Mouse (Mus musculus) neural tube, embryonic 15.5 days (tissue): ENCODE data around the gene Fsd1. TPM values are rescaled to one million over a fixed set of nuclear protein-coding genes. Genes with fewer than 3 reads are reported as not detected.

ENCODE experiments used
- ATAC-seq: fragments of 200-750 bp; cut with Nextera tagmentation; 2 replicates; pipeline ENCODE4 v1.8.0; 2017; ENCODE audit warnings: mild to moderate bottlenecking, moderate TSS enrichment, moderate library complexity; ENCODE audit not compliant: low FRiP score
- H3K27ac ChIP-seq: fragments of 300-500 bp; sonication (generic); replicated peaks from 2 replicates; pipeline ENCODE4 v1.5.1; 2015; ENCODE audit warnings: mild to moderate bottlenecking, inconsistent platforms
- H3K27me3 ChIP-seq: fragments of 300-500 bp; sonication (generic); replicated peaks from 2 replicates; pipeline ENCODE4 v1.6.1; 2015; ENCODE audit warnings: inconsistent platforms
- H3K36me3 ChIP-seq: fragments of 300-500 bp; sonication (generic); 2 replicates; pipeline ENCODE4 v1.6.1; 2015; ENCODE audit warnings: inconsistent platforms
- H3K4me1 ChIP-seq: fragments of 300-500 bp; sonication (generic); 2 replicates; pipeline ENCODE4 v1.6.1; 2015; ENCODE audit warnings: inconsistent platforms
- H3K4me2 ChIP-seq: fragments of 300-500 bp; sonication (generic); 2 replicates; pipeline ENCODE4 v1.6.1; 2015; ENCODE audit warnings: inconsistent platforms, mild to moderate bottlenecking, moderate library complexity
- H3K4me3 ChIP-seq: fragments of 300-500 bp; sonication (generic); replicated peaks from 2 replicates; pipeline ENCODE4 v1.5.1; 2015; ENCODE audit warnings: mild to moderate bottlenecking, inconsistent platforms
- H3K9ac ChIP-seq: fragments of 300-500 bp; sonication (generic); replicated peaks from 2 replicates; pipeline ENCODE4 v1.6.1; 2015; ENCODE audit warnings: mild to moderate bottlenecking, inconsistent platforms
- H3K9me3 ChIP-seq: fragments of 300-500 bp; sonication (generic); replicated peaks from 2 replicates; pipeline ENCODE4 v1.6.1; 2016; ENCODE audit warnings: inconsistent platforms
- WGBS: fragments of 180-500 bp; shearing (Covaris S2); methylation state at CpG from one replicate; pipeline ENCODE4 v1.1.7; 2015; ENCODE audit warnings: mixed read lengths; 5-methylcytosine and 5-hydroxymethylcytosine counted together
- polyA plus RNA-seq: library from polyadenylated mRNA; unstranded; fragments of >200 nt; fragmentation: Nextera tagmentation; extraction: Ambion mirVana; gene quantifications from 2 replicates; pipeline ENCODE4 v1.2.1, GENCODE M21; 2015

Fsd1 gene
- polyA plus RNA-seq, 1 experiment from 2014 or later: 228 TPM

- H3K9me3 ChIP-seq: no peaks in the 10 kb centered on the region
- WGBS: 73% methylated on average over 2 of the region's 2 CpGs
- H3K27me3 ChIP-seq: no peaks in the 10 kb centered on the region
- H3K4me1 ChIP-seq: peaks cover 63% of the 10 kb centered on the region
- H3K4me2 ChIP-seq: no peak overlapping the region
- H3K4me3 ChIP-seq: no peak overlapping the region
- no peak for ATAC-seq
- H3K9ac ChIP-seq: no peak overlapping the region
- H3K27ac ChIP-seq: no peak overlapping the region
- peaks cover 16% of the 10 kb centered on the region for H3K36me3 ChIP-seq
Measured at GRCm38 (mm10) chr17:56024476-56024875, 38.2 kb downstream of the Fsd1 start.

GRCm38 (mm10) chr17:56024931-56025330, 38.6 kb downstream of the Fsd1 start:
- peaks cover 67% of the 10 kb centered on the region for H3K4me1 ChIP-seq
- peaks cover 12% of the 10 kb centered on the region; the same call in 1 of the 2 replicates for H3K36me3 ChIP-seq
- no peaks in the 10 kb centered on the region for H3K27me3 ChIP-seq
- H3K4me3 ChIP-seq: no peak overlapping the region
- WGBS: 87% methylated on average over 5 of the region's 5 CpGs
- ATAC-seq: no peak
- no peak overlapping the region for H3K4me2 ChIP-seq
- no peak overlapping the region for H3K27ac ChIP-seq
- no peak overlapping the region for H3K9ac ChIP-seq
- no peaks in the 10 kb centered on the region for H3K9me3 ChIP-seq

DNA sequence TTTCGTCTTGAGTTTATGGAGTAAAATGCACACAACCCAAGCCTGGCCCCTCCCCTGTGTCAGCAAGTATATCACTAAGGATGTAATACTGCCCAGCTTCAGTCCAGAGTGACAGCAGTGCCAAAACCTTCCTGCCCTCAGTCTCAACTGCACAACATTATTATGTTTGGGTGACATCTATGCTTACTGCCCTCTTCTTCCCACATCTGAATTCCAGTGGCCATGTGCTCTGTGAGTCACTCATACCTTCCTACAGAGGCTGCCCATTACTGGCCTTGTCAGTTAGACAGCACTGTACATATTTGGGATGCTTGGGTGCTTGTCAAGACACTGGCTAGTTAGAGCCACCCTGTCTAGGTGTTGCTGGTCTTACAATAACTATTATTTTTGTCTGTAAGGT, 40.0 kb downstream of the Fsd1 start:
- Histone ChIP-seq H3K27ac (no peak overlapping the region), H3K4me3 (no peak overlapping the region), H3K4me2 (no peak overlapping the region), H3K9me3 (no peaks in the 10 kb centered on the region), H3K27me3 (no peaks in the 10 kb centered on the region), H3K9ac (no peak overlapping the region), H3K36me3 (peaks cover 10% of the 10 kb centered on the region; the same call in 1 of the 2 replicates), H3K4me1 (peaks cover 65% of the 10 kb centered on the region)
- 95% methylated on average over 1 of the region's 1 CpGs for WGBS
- ATAC-seq: no peak

DNA sequence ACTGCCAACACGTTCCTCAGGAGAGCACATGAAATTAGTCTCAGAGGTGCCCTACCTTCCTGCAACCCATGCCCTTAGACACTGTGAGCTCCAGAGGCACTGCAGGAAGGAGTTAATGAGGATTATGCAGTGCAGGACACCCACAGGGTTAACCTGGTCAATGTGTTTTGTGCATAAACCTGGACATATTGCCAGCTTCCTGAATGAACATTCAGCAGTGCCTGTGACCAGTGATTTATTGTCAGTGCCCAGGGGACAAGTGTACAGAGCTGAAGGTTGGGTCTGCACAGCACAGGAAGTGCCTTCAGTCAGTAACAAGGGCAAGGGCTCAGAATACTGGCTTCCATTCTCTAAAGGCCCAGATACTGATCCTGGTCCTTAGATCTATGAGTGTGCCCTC, 40.6 kb downstream of the Fsd1 start:
- Histone ChIP-seq H3K4me3 (no peak overlapping the region), H3K9ac (peak overlapping the region; percentile 5; the same call in 1 of the 2 replicates), H3K27me3 (no peaks in the 10 kb centered on the region), H3K4me1 (peaks cover 65% of the 10 kb centered on the region), H3K4me2 (no peak overlapping the region), H3K36me3 (peaks cover 10% of the 10 kb centered on the region; the same call in 1 of the 2 replicates), H3K27ac (no peak overlapping the region), H3K9me3 (no peaks in the 10 kb centered on the region)
- no peak for ATAC-seq
- WGBS: 80% methylated on average over 1 of the region's 1 CpGs

- 90% methylated on average over 5 of the region's 5 CpGs for WGBS
- Histone ChIP-seq H3K4me2 (no peak overlapping the region), H3K27me3 (no peaks in the 10 kb centered on the region), H3K9ac (0 out of 2 replicates have a peak overlapping the region, but pooled peaks have one; percentile 20), H3K4me3 (no peak overlapping the region), H3K36me3 (peaks cover 10% of the 10 kb centered on the region; the same call in 1 of the 2 replicates), H3K27ac (no peak overlapping the region), H3K4me1 (peaks cover 65% of the 10 kb centered on the region), H3K9me3 (no peaks in the 10 kb centered on the region)
- ATAC-seq: no peak
Measured at GRCm38 (mm10) chr17:56027801-56028441, 41.6 kb downstream of the Fsd1 start.

GRCm38 (mm10) chr17:56030238-56030870, 44.0 kb downstream of the Fsd1 start:
- WGBS: 88% methylated on average over 9 of the region's 9 CpGs
- ATAC-seq: no peak
- Histone ChIP-seq H3K4me1 (peaks cover 72% of the 10 kb centered on the region), H3K27ac (no peak overlapping the region), H3K9me3 (no peaks in the 10 kb centered on the region), H3K27me3 (no peaks in the 10 kb centered on the region), H3K36me3 (peaks cover 27% of the 10 kb centered on the region), H3K9ac (no peak overlapping the region), H3K4me3 (no peak overlapping the region), H3K4me2 (no peak overlapping the region)

DNA sequence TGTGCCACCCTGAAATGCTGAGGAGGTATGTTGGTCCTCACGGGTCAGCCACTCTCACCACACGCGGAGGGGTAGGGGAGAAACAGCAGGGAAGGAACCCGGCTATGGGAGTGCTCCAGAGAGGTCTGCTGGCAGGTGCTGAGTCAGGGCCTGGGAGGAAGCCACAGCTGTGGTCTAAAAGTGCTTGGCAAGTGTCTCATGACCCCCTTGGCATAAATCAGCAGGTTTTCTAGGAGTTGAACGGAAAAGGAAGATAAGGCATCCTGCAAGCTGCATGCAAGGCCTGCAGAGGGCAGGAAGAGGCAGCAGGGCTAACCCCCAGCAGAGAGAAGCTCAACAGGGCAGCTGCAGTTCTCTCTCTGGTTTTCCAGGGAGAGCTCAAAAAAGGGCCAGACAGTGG, 44.6 kb downstream of the Fsd1 start:
- no peak overlapping the region for H3K4me2 ChIP-seq
- no peaks in the 10 kb centered on the region for H3K27me3 ChIP-seq
- H3K27ac ChIP-seq: no peak overlapping the region
- no peak for ATAC-seq
- no peaks in the 10 kb centered on the region for H3K9me3 ChIP-seq
- WGBS: 63% methylated on average over 5 of the region's 5 CpGs
- H3K9ac ChIP-seq: no peak overlapping the region
- H3K4me3 ChIP-seq: no peak overlapping the region
- H3K36me3 ChIP-seq: peaks cover 27% of the 10 kb centered on the region
- H3K4me1 ChIP-seq: peaks cover 75% of the 10 kb centered on the region

GRCm38 (mm10) chr17:56031431-56031830, 45.1 kb downstream of the Fsd1 start:
- Histone ChIP-seq H3K4me3 (no peak overlapping the region), H3K9me3 (no peaks in the 10 kb centered on the region), H3K27me3 (no peaks in the 10 kb centered on the region), H3K36me3 (peaks cover 27% of the 10 kb centered on the region), H3K27ac (no peak overlapping the region), H3K9ac (no peak overlapping the region), H3K4me1 (peaks cover 71% of the 10 kb centered on the region), H3K4me2 (no peak overlapping the region)
- WGBS: 90% methylated on average over 7 of the region's 7 CpGs
- no peak for ATAC-seq

- no peak for ATAC-seq
- no peaks in the 10 kb centered on the region for H3K9me3 ChIP-seq
- peaks cover 27% of the 10 kb centered on the region for H3K36me3 ChIP-seq
- no peaks in the 10 kb centered on the region for H3K27me3 ChIP-seq
- no peak overlapping the region for H3K9ac ChIP-seq
- 80% methylated on average over 6 of the region's 6 CpGs for WGBS
- no peak overlapping the region for H3K4me3 ChIP-seq
- no peak overlapping the region for H3K27ac ChIP-seq
- H3K4me1 ChIP-seq: peaks cover 68% of the 10 kb centered on the region
- H3K4me2 ChIP-seq: 0 out of 2 replicates have a peak overlapping the region, but pooled peaks have one; percentile 3
Measured at GRCm38 (mm10) chr17:56032127-56032733, 45.9 kb downstream of the Fsd1 start.

- ATAC-seq: no peak
Measured at GRCm38 (mm10) chr17:56032831-56033230, 46.5 kb downstream of the Fsd1 start.

GRCm38 (mm10) chr17:56034040-56034725, 47.9 kb downstream of the Fsd1 start:
- H3K27me3 ChIP-seq: no peaks in the 10 kb centered on the region
- ATAC-seq: no peak
- H3K4me3 ChIP-seq: no peak overlapping the region
- H3K27ac ChIP-seq: no peak overlapping the region
- WGBS: 91% methylated on average over 7 of the region's 7 CpGs
- no peak overlapping the region for H3K4me2 ChIP-seq
- H3K36me3 ChIP-seq: peaks cover 18% of the 10 kb centered on the region
- H3K9ac ChIP-seq: no peak overlapping the region
- peaks cover 58% of the 10 kb centered on the region for H3K4me1 ChIP-seq
- H3K9me3 ChIP-seq: no peaks in the 10 kb centered on the region

More at GRCm38 (mm10) chr17:56032831-56033230, 46.5 kb downstream of the Fsd1 start:
- H3K36me3 ChIP-seq: peaks cover 27% of the 10 kb centered on the region
- no peak overlapping the region for H3K27ac ChIP-seq
- 0 out of 2 replicates have a peak overlapping the region, but pooled peaks have one; percentile 3 for H3K4me2 ChIP-seq
- 0 out of 2 replicates have a peak overlapping the region, but pooled peaks have one; percentile 20 for H3K9ac ChIP-seq
- H3K9me3 ChIP-seq: no peaks in the 10 kb centered on the region
- 80% methylated on average over 7 of the region's 7 CpGs for WGBS
- peaks cover 66% of the 10 kb centered on the region for H3K4me1 ChIP-seq
- no peak overlapping the region for H3K4me3 ChIP-seq
- H3K27me3 ChIP-seq: no peaks in the 10 kb centered on the region
